Mouse (Mus musculus) T-helper 2 cell (primary cell): ENCODE measurements around the gene Sh3glb1.
"Not testable (repeated sequence)": the region's sequence is repeated elsewhere in the genome, so short reads cannot be mapped to it uniquely, and the experiment has no call there.

Experiments used
- in situ Hi-C: fragments of 300-600 bp; cut with MboI, MseI; formaldehyde crosslinking; loops from one replicate; pipeline ENCODE4 v1.15.1; 2025; ENCODE audit warnings: high pct_unique_total_duplicates

Gene Sh3glb1

DNA sequence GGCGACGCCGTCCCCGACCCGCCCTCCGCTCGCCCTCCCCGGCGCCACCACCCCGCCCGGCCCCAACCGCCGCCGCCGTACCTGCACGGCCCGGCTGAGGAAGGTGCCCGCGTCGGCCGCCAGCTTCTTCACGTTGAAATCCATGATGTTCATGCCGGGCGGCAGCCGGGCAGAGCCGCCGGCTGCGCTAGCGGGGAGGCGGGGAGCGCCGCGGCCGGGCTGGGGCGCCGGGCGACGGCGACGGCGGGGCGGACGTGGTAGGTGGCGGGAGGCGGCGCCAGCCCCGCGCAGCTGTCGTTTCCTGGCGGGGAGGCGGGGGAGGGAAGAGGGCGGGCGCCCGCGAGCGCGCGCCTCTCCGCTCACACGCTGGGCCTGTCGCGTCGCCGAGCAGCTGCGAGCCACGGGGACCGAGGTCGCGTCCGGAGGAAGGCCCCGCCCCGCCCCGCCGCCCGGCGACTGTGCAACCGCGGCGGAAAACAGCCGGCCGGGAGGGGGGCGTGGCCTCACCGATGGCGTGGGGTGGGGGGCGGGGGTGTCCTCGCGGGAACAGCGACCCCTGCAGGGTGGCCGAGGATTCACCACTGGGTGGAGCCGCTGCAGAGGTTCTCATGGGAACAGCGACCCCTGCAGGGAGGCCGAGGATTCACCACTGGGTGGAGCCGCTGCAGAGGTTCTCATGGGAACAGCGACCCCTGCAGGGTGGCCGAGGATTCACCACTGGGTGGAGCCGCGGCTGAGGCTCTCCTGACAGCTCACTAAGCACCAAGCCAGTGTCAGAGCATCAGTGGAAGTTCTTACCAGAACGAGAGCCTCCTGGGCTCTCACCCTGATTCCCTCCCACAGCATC, at the start of gene Sh3glb1:
Gene Sh3glb1 (minus strand): TSS at position 435 of the 847 bp plus-strand sequence.
- in situ Hi-C loops = loop anchor here (5.0 to 25.0 kb wide), 2 partner anchors 148 to 258 kb away; partner anchors contain the start of genes Hs2st1 and Selenof

DNA sequence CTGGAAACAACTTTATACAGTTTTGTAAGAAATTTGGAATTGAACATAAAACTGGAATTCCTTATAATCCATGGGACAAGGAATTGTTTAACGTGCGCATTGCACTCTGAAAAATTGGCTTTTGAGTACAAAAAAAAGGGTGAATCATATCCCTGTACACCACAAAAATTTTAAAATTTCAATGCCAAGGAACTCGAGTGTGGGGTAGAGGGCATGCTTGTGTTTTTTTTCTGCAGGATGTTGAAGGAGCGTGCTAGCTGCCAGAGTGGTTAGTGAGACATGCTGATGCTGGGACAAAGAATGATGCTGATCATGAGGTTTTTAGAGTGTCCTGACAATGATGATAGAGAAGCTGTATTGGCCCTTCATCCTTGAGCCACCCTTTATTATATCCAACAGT, 45.0 kb upstream of the Sh3glb1 start:
- in situ Hi-C loops = no loop called here

DNA sequence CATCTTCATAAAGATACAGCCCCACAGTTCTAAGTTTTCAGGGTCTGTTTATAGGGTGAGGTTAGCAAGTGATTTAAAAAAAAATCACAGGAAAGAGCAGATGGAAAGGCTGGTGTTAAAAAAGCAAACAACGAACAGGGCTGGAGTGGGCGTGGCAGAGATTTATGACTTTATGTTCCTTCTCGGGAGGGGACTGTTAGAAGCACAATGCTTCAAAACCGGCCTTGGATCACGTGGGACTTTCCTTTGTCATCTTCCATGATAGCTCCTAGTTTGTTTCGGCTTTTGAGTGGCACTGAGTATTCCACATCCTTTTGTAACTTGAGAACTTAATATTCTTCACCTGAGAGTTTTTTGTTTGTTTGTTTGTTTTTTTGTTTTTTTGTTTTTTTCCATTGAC, 41.3 kb upstream of the Sh3glb1 start:
- in situ Hi-C loops = no loop called here

- in situ Hi-C loops = no loop called here
Measured at GRCm38 (mm10) chr3:144760592-144761309, 40.6 kb upstream of the Sh3glb1 start, which contains the start of gene Clca3a1. Clca3a1 (minus strand) TSS chr3:144760977.

GRCm38 (mm10) chr3:144759719-144760118, 39.6 kb upstream of the Sh3glb1 start:
- in situ Hi-C loops = no loop called here

GRCm38 (mm10) chr3:144756103-144756502, 36.0 kb upstream of the Sh3glb1 start:
- in situ Hi-C loops = not testable (repeated sequence)

DNA sequence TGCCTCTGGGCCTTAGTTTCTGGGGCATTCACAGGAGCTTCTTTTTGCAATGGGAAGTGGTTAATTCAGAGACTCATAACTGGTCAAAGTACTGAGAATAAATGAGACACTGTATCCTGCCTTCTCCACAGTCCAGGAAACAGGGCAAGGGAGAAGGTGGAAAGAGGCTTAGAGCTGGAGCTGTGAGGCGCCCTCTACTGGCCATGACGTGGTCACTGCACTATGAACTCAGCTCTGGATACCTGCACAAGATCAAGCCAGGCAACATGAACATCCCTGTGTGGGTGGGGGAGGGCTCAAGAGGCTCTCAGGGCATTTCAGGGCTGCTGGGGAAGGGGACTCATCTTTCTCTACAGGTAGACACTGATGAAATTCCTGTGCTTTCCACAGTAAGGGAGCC, 33.0 kb upstream of the Sh3glb1 start:
- in situ Hi-C loops = no loop called here

DNA sequence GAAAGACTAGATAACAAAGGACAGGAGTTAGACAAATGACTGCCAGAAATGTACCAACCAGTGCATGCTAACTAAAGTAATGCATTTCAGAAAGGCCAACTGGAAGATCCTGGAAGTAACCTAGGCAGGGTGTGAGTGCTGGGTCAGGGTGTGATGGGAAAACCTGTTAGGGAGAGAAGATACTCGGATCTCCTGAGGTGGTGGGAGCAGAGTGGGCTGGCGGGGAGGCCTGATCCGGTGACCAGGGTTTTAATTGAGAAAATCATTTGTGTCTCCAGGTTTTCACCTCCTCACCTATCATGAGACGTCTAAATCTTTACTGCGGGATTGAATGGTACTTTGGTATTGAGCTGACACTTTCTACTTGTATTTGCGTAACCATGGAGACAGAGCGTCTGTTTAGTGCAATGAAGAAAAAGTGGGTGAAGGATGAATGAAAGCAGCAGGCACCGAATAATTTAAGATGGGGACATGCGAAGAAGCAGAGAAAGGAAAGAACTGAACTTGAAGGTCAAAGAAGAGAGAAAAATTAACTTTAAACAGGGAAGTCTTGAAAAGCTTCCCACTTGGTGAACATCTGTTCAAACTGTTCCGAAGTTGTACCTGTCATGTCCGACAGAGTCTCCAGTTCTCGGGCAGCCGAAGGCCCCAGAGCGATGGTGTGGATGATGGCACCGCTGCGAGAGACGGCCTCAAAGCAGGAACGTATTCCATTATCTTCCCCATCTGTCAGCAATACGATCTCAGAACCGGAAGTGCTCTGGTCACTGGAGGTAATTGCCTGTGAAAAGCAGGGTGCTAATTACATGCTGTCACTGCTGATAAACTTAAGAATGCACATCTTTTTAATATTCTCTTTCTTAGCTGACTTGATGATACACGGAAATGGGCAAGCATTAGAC, 29.2 kb upstream of the Sh3glb1 start:
- in situ Hi-C loops = loop anchor here (5.0 kb wide), 1 partner anchor 58 kb away; no protein-coding TSS in a partner anchor

- in situ Hi-C loops = loop anchor here (5.0 kb wide), 1 partner anchor 60 kb away; no protein-coding TSS in a partner anchor
Measured at GRCm38 (mm10) chr3:144747706-144748105, 27.6 kb upstream of the Sh3glb1 start.

- in situ Hi-C loops = not testable (repeated sequence)
Measured at GRCm38 (mm10) chr3:144738396-144738795, 18.3 kb upstream of the Sh3glb1 start.

- in situ Hi-C loops = no loop called here
Measured at GRCm38 (mm10) chr3:144736831-144737230, 16.7 kb upstream of the Sh3glb1 start.

DNA sequence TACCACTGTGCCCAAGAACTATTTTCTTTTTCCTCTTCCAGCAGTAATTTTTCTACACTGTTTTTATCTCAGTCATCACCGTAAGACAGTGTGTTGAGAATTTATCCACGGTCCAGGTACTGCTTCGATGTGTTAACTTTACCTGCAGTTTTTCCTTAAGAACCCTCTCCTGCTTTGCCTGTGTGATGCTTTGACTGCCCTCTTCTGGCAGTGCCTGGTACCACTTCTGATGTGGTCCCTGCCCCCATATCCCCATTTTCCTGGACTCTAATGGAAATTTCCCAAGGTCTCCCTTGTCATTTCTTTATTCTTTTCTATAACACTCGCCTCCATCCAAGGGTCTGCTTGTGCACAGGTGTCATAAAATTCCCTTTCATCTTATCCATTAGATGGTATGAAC, 3.3 kb upstream of the Sh3glb1 start:
- in situ Hi-C loops = loop anchor here (25.0 kb wide), 1 partner anchor 261 kb away; no protein-coding TSS in a partner anchor

- in situ Hi-C loops = loop anchor here (25.0 kb wide), 1 partner anchor 260 kb away; no protein-coding TSS in a partner anchor
Measured at GRCm38 (mm10) chr3:144722566-144722965, 2.4 kb upstream of the Sh3glb1 start.

DNA sequence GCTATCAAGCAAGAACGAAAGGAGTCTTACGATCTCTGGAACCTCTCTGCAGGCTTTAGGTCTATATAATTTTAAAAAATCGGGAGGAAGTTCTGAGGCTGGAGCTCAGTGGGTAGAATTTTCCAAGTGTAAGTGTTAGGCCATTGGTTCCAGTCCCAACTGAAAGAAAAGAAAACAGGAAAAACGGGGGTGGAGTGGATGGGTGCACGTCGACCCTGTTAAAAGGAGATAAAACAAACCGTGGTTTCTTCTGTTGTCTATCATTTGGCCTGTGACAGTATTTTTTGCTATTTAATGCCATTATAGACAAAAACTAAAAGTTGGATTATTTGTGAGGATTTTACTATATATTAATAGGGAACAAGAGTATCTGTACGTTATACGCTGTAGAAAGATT, 1.7 kb upstream of the Sh3glb1 start:
- in situ Hi-C loops = loop anchor here (25.0 kb wide), 1 partner anchor 260 kb away; no protein-coding TSS in a partner anchor

DNA sequence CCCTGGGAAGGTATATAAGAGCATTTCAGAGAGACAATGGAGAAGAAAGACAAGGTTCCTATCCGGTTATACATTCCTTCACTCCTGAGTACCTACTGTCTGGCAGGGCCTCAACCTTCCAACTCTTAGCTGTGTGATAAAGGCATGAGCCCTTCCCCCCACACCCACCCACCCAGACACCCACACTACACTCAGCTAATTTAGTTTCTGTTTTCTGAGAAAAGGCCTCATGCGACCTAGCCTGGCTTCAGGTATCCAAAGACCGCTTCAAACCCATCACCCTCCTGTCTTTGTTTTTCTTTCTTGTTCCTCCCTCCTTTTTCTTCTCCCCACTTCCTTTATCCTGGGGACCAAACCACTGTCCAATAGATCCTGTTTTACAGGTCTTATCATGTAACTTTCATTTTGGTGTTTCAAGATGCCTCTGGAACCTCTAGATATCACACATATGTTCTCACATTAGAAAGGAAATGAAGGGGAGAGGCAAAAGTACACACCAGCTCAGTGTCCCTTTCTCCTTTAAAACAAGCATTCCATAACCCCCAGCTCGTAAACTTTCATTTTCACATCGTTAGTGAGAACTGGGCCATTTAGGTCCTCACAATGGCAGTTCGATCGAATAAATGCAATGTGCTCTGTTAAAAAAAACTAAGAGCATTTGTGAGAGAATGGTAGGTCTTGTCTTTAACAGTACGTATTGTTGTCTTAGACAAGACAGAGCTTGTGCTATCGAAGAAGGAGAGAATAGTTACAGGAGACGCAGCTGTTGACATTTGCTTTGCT, 1.1 kb upstream of the Sh3glb1 start:
- in situ Hi-C loops = loop anchor here (25.0 kb wide), 1 partner anchor 259 kb away; no protein-coding TSS in a partner anchor

DNA sequence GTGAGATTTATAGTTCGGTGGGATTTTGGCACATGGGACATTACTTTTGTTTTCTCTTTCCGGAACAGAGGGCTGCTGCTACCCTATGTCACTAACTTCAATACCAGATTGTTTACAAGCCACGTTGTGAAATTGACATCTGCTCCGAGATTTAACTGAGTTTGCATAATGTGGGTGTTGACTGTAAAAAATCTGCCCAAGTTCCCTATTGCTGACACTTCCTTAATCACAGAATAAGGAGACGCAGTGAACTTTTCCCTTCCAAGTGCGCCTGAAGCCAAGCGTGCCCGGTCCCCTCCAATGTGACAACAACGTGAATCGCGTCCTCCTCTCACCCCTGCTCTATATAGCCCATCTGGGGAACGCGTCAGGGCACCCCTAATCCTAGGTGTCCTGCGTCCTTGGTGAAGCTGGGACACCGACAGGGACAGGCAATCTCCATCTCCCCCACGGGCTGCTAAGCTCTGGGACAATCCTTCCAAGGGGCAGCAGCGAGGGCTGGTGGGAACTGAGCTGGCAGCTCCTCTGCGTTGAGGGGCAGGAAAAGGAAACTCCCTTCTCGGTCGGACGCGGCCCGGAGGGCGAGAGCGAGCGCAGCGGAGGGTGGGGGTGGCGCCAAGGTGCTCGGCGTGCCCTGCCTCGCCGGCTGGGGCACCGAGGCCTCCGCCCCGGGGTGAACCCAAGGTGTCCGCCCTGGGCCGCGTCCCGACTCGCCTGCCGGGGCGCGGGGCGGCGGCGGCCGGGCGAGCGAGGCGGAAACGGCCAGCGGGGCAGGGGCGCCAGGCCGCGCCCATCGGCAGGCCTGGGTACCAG, 841 bp downstream of the Sh3glb1 start:
- in situ Hi-C loops = loop anchor here (5.0 to 25.0 kb wide), 2 partner anchors 147 to 257 kb away; partner anchors contain the start of genes Hs2st1 and Selenof

DNA sequence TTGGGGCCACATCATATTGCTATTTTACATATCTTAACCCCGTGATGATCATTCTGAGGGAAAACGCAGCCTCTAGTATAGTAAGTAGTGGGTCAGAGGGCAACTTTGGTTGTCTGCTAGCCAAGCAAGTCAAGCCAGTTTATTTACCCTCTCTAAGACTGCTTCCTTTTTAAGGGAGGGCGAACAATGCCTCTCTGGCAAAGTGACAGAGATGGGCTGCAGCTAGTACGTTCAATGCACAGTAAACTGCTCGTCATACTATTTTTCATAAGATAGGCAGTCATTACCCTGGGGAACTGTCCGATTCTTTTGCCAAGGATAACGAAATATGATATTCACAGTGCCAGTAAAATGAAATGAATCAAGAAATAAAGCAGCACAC, 1.4 kb downstream of the Sh3glb1 start:
- in situ Hi-C loops = loop anchor here (5.0 to 25.0 kb wide), 2 partner anchors 146 to 256 kb away; partner anchors contain the start of genes Hs2st1 and Selenof

DNA sequence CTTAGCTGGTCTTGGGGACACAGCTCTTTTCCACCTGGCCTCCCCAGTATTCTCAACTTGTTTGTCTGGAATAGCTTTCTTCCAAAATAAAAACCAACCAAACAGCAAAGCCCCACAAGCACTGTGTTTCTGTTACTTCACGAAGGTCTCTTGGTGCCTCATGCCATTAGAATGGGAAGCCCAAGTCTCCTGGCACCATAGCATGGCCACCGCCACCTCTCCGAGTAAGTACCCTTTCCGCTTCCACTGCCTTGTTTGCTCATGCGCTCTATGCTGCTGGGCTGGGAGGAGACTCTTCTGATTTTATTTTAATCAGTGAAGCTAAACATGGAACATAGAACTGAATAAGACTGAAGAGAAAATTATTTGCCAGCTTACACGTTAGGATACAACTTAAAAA, 2.3 kb downstream of the Sh3glb1 start:
- in situ Hi-C loops = loop anchor here (5.0 to 25.0 kb wide), 2 partner anchors 146 to 256 kb away; partner anchors contain the start of genes Hs2st1 and Selenof

- in situ Hi-C loops = loop anchor here (5.0 to 25.0 kb wide), 2 partner anchors 145 to 255 kb away; partner anchors contain the start of genes Hs2st1 and Selenof
Measured at GRCm38 (mm10) chr3:144717121-144717520, 3.0 kb downstream of the Sh3glb1 start.
